In genomic region chr13:52031465-52031864, GRCm38 (mm10) we compare ENCODE assay signal across 15 mouse cellular contexts.
DNase-seq lines count a peak whose midpoint lies in the region; ATAC-seq lines count a peak whose summit lies in the region.
"Had no signal": no experiment of that assay in that cellular context is flagged by ENCODE, and none has a peak within 500 bp of the region (broad histone marks: within the 10 kb centered on the region; RNA-seq: fewer than 3 reads in every experiment).

No protein-coding gene starts in this region.

- peak; percentile 64 for DNase-seq in lung, postnatal 36 days
- no peak for DNase-seq in lung, postnatal 10 days
- peak; percentile 47 for DNase-seq in kidney, postnatal 10 days
- peak; percentile 76 to 78 for DNase-seq in spleen, postnatal 36 days (ENCODE audit: low spot score in 2 of 2)
- DNase-seq in left cerebral cortex, postnatal 36 days (ENCODE audit: low spot score in 2 of 2), result no peak
- DNase-seq in layer of hippocampus, adult 11-12 months (ENCODE audit: low spot score), result no peak
- DNase-seq: adrenal gland, adult 2 months; cerebellum, adult 11-12 months; cerebellum, postnatal 25 days; gastrocnemius, adult 2 months; heart, adult 2 months; thymus, postnatal 14 days had no signal

- ATAC-seq in common myeloid progenitor, adult 5-6 weeks (replicated peaks; ENCODE audit: low read depth, poor library complexity, severe bottlenecking), result peak; percentile 64
- ATAC-seq: forebrain, embryonic 16.5 days; inflammation-experienced regulatory T-cells, adult 6 months had no signal

- intact Hi-C loops in left cerebral cortex, postnatal 36 days (cut with DNase I), result no loop called here

Comparison
In these comparisons a context has a peak if more than half of its experiments do, and no peak if none do; other contexts are left out.
1. DNase-seq: peak in lung, postnatal 36 days (single experiment), kidney, postnatal 10 days (single experiment) and spleen, postnatal 36 days (2 of 2); none in lung, postnatal 10 days (single experiment), left cerebral cortex, postnatal 36 days (0 of 2) and layer of hippocampus, adult 11-12 months (single experiment).